Mouse (Mus musculus) embryonic facial prominence, embryonic 13.5 days (tissue): ENCODE measurements around the gene Acvr1. TPM values are rescaled to one million over a fixed set of nuclear protein-coding genes. Genes with fewer than 3 reads are reported as not detected.
A peak's percentile ranks its signal among the peaks of the same experiment; 100 is the strongest.

Experiments
- ATAC-seq: fragments of 200-750 bp; cut with Nextera tagmentation; 2 replicates; pipeline ENCODE4 v1.8.0; 2017; ENCODE audit warnings: low read depth; ENCODE audit not compliant: insufficient number of reproducible peaks, insufficient read depth, low FRiP score, low TSS enrichment
- H3K27ac ChIP-seq: fragments of 300-500 bp; sonication (generic); 2 replicates; pipeline ENCODE4 v1.5.1; 2015; ENCODE audit warnings: moderate library complexity, mild to moderate bottlenecking, inconsistent platforms
- H3K27me3 ChIP-seq: fragments of 300-500 bp; sonication (generic); 2 replicates; pipeline ENCODE4 v1.6.1; 2015; ENCODE audit warnings: mild to moderate bottlenecking, inconsistent platforms
- H3K36me3 ChIP-seq: fragments of 300-500 bp; sonication (generic); 2 replicates; pipeline ENCODE4 v1.6.1; 2015; ENCODE audit warnings: mild to moderate bottlenecking, inconsistent platforms
- H3K4me1 ChIP-seq: fragments of 300-500 bp; sonication (generic); 2 replicates; pipeline ENCODE4 v1.6.1; 2015; ENCODE audit warnings: inconsistent platforms
- H3K4me2 ChIP-seq: fragments of 300-500 bp; sonication (generic); 2 replicates; pipeline ENCODE4 v1.6.1; 2015; ENCODE audit warnings: moderate library complexity, mild to moderate bottlenecking, inconsistent platforms
- H3K4me3 ChIP-seq: fragments of 300-500 bp; sonication (generic); 2 replicates; pipeline ENCODE4 v1.5.1; 2015; ENCODE audit warnings: mild to moderate bottlenecking, inconsistent platforms
- H3K9ac ChIP-seq: fragments of 300-500 bp; sonication (generic); 2 replicates; pipeline ENCODE4 v1.6.1; 2015; ENCODE audit warnings: mild to moderate bottlenecking, inconsistent platforms
- H3K9me3 ChIP-seq: fragments of 300-500 bp; sonication (generic); 2 replicates; pipeline ENCODE4 v1.6.1; 2016; ENCODE audit warnings: inconsistent platforms
- WGBS: fragments of 180-500 bp; shearing (Covaris S2); methylation state at CpG from one replicate; pipeline ENCODE4 v1.1.7; 2015; ENCODE audit warnings: mixed read lengths; 5-methylcytosine and 5-hydroxymethylcytosine counted together
- polyA plus RNA-seq: library from polyadenylated mRNA; unstranded; fragments of >200 nt; fragmentation: Nextera tagmentation; extraction: Ambion mirVana; gene quantifications from 2 replicates; pipeline ENCODE4 v1.2.1, GENCODE M21; 2015

Acvr1 gene
- polyA plus RNA-seq, 1 experiment from 2014 or later: 8.9 TPM

GRCm38 (mm10) chr2:58551866-58552265 is 15.1 kb downstream of the Acvr1 start:
- no peaks in the 10 kb centered on the region for H3K36me3 ChIP-seq

DNA sequence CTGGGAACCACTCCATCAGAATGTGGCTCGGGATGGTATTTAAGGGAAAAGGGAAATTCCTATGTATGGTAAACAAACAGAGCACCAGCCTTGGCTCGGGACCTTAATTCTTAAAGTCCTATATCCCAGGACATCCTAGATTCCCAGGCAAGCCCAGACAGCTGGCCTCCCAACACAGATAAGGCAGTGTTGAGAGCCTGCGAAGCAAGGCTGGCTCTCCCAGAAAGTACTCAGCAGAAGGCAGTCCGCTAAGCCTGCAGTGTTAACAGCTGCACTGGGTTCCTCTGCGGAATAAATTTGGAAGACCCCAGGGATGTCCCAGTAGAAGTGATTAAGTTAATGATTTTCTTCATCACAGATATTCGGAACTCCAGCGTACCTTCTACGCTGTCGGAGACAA is 16.5 kb downstream of the Acvr1 start:
- H3K27ac ChIP-seq: no peak overlapping the region
- no peaks in the 10 kb centered on the region for H3K27me3 ChIP-seq
- H3K9me3 ChIP-seq: no peaks in the 10 kb centered on the region
- no peak overlapping the region for H3K9ac ChIP-seq
- no peak for ATAC-seq
- no peak overlapping the region for H3K4me3 ChIP-seq
- 56% methylated on average over 9 of the region's 9 CpGs for WGBS
- no peak overlapping the region for H3K4me2 ChIP-seq
- no peaks in the 10 kb centered on the region for H3K36me3 ChIP-seq
- H3K4me1 ChIP-seq: peaks cover 49% of the 10 kb centered on the region

More at GRCm38 (mm10) chr2:58551866-58552265, 15.1 kb downstream of the Acvr1 start:
- Histone ChIP-seq H3K4me3 (no peak overlapping the region), H3K9ac (no peak overlapping the region), H3K27me3 (no peaks in the 10 kb centered on the region), H3K4me1 (peaks cover 57% of the 10 kb centered on the region), H3K9me3 (no peaks in the 10 kb centered on the region), H3K27ac (no peak overlapping the region), H3K4me2 (no peak overlapping the region)
- 32% methylated on average over 6 of the region's 6 CpGs for WGBS
- no peak for ATAC-seq

GRCm38 (mm10) chr2:58549960-58550359 is 17.0 kb downstream of the Acvr1 start:
- Histone ChIP-seq H3K9ac (no peak overlapping the region), H3K4me3 (no peak overlapping the region), H3K4me1 (peaks cover 45% of the 10 kb centered on the region), H3K27me3 (no peaks in the 10 kb centered on the region), H3K4me2 (no peak overlapping the region), H3K9me3 (no peaks in the 10 kb centered on the region), H3K27ac (no peak overlapping the region), H3K36me3 (no peaks in the 10 kb centered on the region)
- no peak for ATAC-seq
- WGBS: 57% methylated on average over 6 of the region's 6 CpGs

GRCm38 (mm10) chr2:58548943-58549342 is 18.0 kb downstream of the Acvr1 start:
- H3K4me2 ChIP-seq: no peak overlapping the region
- no peak overlapping the region for H3K27ac ChIP-seq
- H3K36me3 ChIP-seq: no peaks in the 10 kb centered on the region
- 75% methylated on average over 7 of the region's 7 CpGs for WGBS
- no peaks in the 10 kb centered on the region for H3K9me3 ChIP-seq
- no peak overlapping the region for H3K4me3 ChIP-seq
- no peak overlapping the region for H3K9ac ChIP-seq
- ATAC-seq: no peak
- H3K27me3 ChIP-seq: no peaks in the 10 kb centered on the region
- H3K4me1 ChIP-seq: peaks cover 40% of the 10 kb centered on the region

- H3K4me3 ChIP-seq: no peak overlapping the region
- H3K36me3 ChIP-seq: no peaks in the 10 kb centered on the region
- H3K9ac ChIP-seq: no peak overlapping the region
- H3K9me3 ChIP-seq: no peaks in the 10 kb centered on the region
- no peak overlapping the region for H3K27ac ChIP-seq
- H3K4me2 ChIP-seq: no peak overlapping the region
- ATAC-seq: no peak
- no peaks in the 10 kb centered on the region for H3K27me3 ChIP-seq
- WGBS: 90% methylated on average over 7 of the region's 7 CpGs
- peaks cover 27% of the 10 kb centered on the region for H3K4me1 ChIP-seq
Observed at GRCm38 (mm10) chr2:58546264-58546663, 20.7 kb downstream of the Acvr1 start.

DNA sequence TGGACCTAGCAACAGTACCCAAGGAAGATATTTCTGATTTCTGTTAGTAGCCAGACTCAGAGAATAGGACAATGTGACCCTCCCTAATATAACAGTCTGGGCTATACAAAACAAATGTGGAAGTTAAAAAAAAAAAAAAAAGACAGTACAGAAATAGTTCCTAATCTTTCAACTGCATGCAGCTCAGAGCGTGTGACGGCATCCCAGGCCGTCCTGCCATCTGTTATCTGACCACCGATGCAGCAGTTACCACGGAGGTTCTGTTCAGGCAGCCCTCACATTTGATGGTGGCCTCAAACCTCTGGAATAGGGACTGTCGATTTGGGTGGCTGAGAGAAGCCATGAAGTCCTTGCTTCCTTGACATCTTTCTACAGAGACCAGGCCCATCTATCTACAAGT is 22.6 kb downstream of the Acvr1 start:
- Histone ChIP-seq H3K9ac (no peak overlapping the region), H3K4me2 (no peak overlapping the region), H3K36me3 (no peaks in the 10 kb centered on the region), H3K9me3 (no peaks in the 10 kb centered on the region), H3K4me3 (no peak overlapping the region), H3K27me3 (no peaks in the 10 kb centered on the region), H3K27ac (no peak overlapping the region), H3K4me1 (peaks cover 27% of the 10 kb centered on the region)
- no peak for ATAC-seq
- 89% methylated on average over 6 of the region's 6 CpGs for WGBS

DNA sequence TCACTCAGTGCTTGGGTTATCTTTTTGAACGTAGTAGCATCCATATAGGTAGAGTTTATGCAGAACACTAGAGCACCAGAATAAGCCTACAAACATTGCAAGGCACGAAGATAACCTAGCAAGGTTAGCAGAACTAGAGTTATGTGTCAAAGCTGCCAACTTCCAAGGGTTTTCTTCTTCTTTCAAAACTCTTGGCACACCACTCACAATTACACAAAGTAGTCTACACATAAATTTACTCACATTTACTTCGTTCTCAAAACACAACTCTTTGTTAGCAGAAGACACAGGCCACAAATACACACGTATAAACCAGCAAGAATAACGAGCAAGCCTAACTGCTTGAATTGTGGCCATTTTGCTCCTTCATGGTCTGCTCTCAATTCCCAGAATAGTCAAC is 23.7 kb downstream of the Acvr1 start:
- Histone ChIP-seq H3K36me3 (no peaks in the 10 kb centered on the region), H3K4me2 (no peak overlapping the region), H3K4me1 (peaks cover 36% of the 10 kb centered on the region), H3K27me3 (no peaks in the 10 kb centered on the region), H3K9ac (no peak overlapping the region), H3K4me3 (no peak overlapping the region), H3K27ac (no peak overlapping the region), H3K9me3 (no peaks in the 10 kb centered on the region)
- WGBS: 91% methylated on average over 5 of the region's 5 CpGs
- no peak for ATAC-seq

- no peak overlapping the region for H3K4me3 ChIP-seq
- no peaks in the 10 kb centered on the region for H3K9me3 ChIP-seq
- H3K27ac ChIP-seq: no peak overlapping the region
- H3K4me2 ChIP-seq: no peak overlapping the region
- peaks cover 13% of the 10 kb centered on the region for H3K36me3 ChIP-seq
- H3K27me3 ChIP-seq: no peaks in the 10 kb centered on the region
- H3K9ac ChIP-seq: no peak overlapping the region
- WGBS: 79% methylated on average over 6 of the region's 6 CpGs
- ATAC-seq: no peak
- H3K4me1 ChIP-seq: peaks cover 72% of the 10 kb centered on the region
Observed at GRCm38 (mm10) chr2:58538196-58538595, 28.8 kb downstream of the Acvr1 start.

DNA sequence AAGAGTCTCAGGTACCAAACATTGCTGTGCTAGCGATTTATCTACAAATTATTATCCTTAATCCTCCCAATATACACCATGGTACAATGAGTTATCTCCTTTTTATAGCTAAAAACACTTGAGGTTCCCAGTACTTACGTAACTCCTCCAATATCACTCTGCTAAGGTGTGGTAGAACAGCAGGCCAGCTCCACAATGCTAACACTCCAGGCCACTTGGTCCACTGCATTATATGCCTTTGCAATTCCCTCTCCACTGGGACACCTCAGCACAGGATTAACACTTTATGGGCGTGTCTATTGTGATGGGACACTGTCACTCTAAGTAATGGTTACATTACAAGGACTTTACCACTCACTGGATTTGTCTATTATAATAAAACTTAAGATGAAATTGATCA is 30.2 kb downstream of the Acvr1 start:
- ATAC-seq: no peak
- no peak overlapping the region for H3K4me3 ChIP-seq
- 94% methylated on average over 3 of the region's 3 CpGs for WGBS
- peaks cover 75% of the 10 kb centered on the region for H3K4me1 ChIP-seq
- no peak overlapping the region for H3K9ac ChIP-seq
- H3K4me2 ChIP-seq: no peak overlapping the region
- no peaks in the 10 kb centered on the region for H3K9me3 ChIP-seq
- H3K36me3 ChIP-seq: peaks cover 13% of the 10 kb centered on the region
- H3K27ac ChIP-seq: no peak overlapping the region
- H3K27me3 ChIP-seq: no peaks in the 10 kb centered on the region

DNA sequence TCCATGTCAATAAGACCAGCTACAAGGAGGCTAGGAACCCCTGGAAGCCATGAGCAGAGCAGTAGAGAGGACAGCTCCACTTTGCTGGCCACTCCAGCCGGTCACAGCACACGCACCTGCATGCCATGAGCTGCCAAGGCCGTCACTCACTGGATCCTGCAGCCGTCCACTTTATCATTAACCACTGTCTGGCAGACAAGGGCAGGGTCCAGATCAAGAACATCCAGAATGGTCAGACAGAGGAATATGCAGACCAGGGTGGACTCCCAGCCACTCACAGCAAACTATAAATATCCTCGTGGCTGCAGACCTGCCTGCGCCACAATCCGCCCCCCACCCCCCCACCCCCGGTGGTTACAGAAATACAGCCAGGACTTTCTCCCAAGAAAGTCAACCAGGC is 31.7 kb downstream of the Acvr1 start:
- no peak overlapping the region for H3K4me3 ChIP-seq
- H3K9me3 ChIP-seq: no peaks in the 10 kb centered on the region
- ATAC-seq: no peak
- peaks cover 82% of the 10 kb centered on the region for H3K4me1 ChIP-seq
- no peak overlapping the region for H3K27ac ChIP-seq
- WGBS: 87% methylated on average over 8 of the region's 8 CpGs
- H3K9ac ChIP-seq: no peak overlapping the region
- H3K27me3 ChIP-seq: no peaks in the 10 kb centered on the region
- peaks cover 13% of the 10 kb centered on the region for H3K36me3 ChIP-seq
- H3K4me2 ChIP-seq: no peak overlapping the region

- Histone ChIP-seq H3K36me3 (peaks cover 13% of the 10 kb centered on the region), H3K9me3 (no peaks in the 10 kb centered on the region), H3K27ac (0 out of 2 replicates have a peak overlapping the region, but pooled peaks have one; percentile 62), H3K4me3 (no peak overlapping the region), H3K9ac (no peak overlapping the region), H3K4me2 (no peak overlapping the region), H3K27me3 (no peaks in the 10 kb centered on the region), H3K4me1 (peaks cover 82% of the 10 kb centered on the region)
- ATAC-seq: no peak
- 57% methylated on average over 4 of the region's 4 CpGs for WGBS
Observed at GRCm38 (mm10) chr2:58534379-58534778, 32.6 kb downstream of the Acvr1 start.

GRCm38 (mm10) chr2:58533521-58534001 is 33.4 kb downstream of the Acvr1 start:
- no peaks in the 10 kb centered on the region for H3K9me3 ChIP-seq
- peak overlapping the region; percentile 7; the same call in 1 of the 2 replicates for H3K4me2 ChIP-seq
- no peak overlapping the region for H3K4me3 ChIP-seq
- no peaks in the 10 kb centered on the region for H3K27me3 ChIP-seq
- WGBS: 18% methylated on average over 7 of the region's 7 CpGs
- H3K36me3 ChIP-seq: peaks cover 13% of the 10 kb centered on the region
- H3K4me1 ChIP-seq: peaks cover 78% of the 10 kb centered on the region
- ATAC-seq: peak; percentile 41; the same call in 1 of the 2 replicates
- peak overlapping the region; percentile 62 for H3K27ac ChIP-seq
- H3K9ac ChIP-seq: no peak overlapping the region
